Mouse (Mus musculus) T-helper 17 cell (primary cell): ENCODE data around the gene Dpep3.
"Not testable (repeated sequence)": the region's sequence is repeated elsewhere in the genome, so short reads cannot be mapped to it uniquely, and the experiment has no call there.

Experiments
- in situ Hi-C, 2 experiments: fragments of 300-600 bp; cut with MboI, MseI; formaldehyde crosslinking; loops; 1 replicate in 1 of 2; 2 replicates in 1 of 2; pipeline ENCODE4 v1.15.1; 2025; ENCODE audit warnings: high pct_unique_total_duplicates in 2 of 2

The Dpep3 gene

DNA sequence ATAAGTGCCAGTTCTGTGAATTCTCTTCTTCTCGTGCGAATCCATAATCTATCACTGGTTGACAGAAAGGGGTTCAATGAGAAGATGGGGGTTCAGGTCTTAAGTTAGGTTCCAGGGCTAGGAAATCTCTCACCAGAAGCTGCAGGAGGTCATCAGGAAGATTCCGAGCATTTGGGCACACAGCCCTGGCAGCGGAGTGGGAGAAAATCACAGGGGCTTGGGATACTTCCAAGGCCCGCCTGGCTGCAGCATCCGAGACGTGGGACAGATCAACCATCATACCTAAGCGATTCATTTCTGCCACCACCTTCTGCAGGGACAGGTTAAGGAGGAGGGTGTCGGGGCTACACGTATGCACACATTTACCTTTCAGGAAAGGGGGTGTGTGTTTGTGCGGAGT lies 9.3 kb upstream of the Dpep3 start:
- in situ Hi-C loops: loop anchor here (5.0 kb wide), 1 partner anchor 34 kb away; no protein-coding TSS in a partner anchor

DNA sequence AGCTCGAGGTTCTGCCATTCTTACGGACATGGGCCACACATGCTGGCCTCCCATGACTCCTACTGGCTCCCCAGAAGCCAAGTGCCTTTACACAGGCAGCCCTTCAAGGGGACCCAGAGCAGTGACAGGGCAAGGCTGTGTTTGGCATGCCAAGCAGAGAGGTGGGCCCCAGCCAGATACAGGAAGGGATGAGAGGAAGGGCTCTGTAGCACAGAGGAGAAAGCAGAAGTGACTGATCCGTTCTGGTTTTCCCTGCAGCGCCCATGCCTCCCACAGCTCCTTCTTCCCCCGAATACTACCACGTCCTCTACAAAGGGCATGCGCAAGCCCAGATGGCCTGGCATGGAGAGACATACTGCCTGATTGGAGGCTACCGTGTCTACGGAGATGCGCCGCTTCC lies 4.2 kb upstream of the Dpep3 start:
- in situ Hi-C loops: not testable (repeated sequence)

DNA sequence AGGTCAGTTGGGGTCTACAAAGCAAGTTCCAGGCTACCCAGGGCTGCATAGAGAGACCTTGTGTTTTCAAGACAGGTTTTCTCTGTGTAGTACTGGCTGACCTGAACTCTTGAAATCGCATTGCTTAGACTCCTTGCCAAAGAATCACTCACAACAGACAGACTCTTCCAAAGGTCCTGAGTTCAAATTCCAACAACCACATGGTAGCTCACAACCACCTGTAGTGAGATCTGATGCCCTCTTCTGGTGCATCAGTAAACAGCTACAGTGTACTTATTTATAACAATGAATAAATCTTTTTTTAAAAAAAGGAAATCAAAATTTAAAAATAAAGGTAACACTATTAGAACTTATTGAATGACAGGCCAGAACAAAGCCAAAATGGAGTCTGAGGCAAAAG lies 1.9 kb upstream of the Dpep3 start:
- in situ Hi-C loops: no loop called here

DNA sequence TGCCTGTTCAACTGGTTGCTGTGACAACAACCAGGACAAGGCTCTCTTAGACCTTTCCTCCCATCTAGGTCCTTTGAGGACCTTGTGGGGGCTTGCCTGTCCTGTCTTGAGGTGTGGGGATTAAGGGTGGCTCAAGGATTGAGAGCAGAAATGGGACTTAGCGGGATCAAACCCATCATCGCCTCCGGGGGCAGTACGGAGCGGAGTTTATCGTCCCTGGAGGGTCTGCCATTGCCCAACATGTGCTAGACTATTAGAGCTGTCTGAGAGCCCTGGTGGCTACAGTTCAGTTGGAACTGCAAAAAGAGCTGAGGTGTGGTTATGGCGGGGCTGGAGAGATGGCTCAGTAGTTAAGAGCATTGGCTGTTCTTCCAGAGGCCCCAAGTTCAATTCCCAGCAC lies 3.9 kb downstream of the Dpep3 start:
- in situ Hi-C loops: no loop called here

DNA sequence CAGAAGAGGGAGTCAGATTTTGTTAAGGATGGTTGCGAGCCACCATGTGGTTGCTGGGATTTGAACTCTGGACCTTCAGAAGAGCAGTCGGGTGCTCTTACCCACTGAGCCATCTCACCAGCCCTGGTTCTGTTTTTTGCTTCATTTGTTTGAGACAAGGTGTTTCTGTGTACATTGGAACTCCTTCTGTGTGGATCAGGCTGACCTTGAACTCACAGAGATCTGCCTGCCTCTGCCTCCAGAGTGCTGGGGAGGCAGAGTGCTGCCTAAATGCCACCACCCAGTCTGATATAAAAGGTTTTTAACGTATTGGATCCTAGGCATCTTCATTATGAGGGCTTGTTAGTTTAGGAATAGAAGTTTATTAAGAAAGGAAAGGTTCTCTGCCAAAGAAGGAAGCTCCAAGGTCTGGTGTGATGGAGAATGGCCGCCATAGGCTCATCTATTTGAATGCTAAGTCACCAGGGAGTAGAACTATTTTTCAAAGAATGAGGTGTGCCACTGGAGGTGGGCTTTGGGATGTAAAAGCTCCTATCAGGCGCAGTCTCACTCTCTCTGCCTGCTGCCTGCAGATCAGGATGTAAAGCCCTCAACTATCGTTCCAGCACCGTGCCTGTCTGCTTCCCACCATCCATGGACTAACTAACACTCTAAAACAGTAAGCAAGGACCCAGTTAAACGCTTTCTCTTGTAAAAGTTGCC lies 8.1 kb downstream of the Dpep3 start:
- in situ Hi-C loops: no loop called here

DNA sequence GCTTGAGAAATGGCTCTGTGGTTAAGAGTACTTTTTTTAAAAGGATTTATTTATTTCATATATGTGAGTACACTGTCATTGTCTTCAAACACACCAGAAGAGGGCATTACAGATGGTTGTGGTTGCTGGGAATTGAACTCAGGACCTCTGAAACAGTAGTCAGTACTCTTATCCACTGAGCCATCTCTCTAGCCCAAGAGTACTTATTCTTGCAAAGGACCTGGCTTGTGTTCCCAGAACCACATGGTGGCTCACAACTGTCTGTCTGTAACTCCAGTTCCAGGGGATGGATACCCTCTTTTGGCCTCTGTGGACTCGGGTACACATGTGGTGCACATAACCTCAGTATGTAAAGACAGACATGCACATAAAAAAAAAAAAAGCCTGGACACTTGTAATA lies 9.9 kb downstream of the Dpep3 start:
- in situ Hi-C loops: no loop called here

DNA sequence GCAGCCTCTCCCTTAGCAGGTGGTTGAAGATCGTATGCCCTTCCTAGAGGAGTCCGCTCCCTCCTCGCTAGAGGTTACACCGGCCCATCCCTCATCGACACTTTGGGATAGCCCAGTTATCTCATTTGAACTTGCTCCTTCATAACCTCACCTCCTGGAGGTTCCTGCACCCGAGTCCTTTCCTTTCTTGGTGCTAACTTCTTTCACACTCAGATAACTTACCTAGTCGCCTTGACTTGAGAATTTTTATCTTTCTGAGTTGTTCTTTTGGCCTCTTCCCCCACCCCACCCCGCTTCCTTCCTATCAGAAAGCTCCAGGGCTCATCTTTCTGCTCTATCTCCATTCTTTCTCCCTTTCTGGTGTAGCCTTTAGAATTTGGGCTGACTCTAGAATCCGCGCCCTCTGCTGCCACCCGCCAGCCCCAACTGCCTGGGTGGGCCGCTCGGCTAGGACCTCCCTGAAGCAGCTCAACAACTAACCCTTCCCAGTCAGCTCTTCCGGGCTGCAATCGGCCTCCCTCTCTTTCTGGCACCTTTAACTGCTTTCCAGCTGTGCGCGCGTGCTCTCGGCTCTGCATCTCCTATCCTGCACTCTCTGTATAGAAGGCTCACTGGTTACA lies 12.4 kb downstream of the Dpep3 start:
- in situ Hi-C loops: no loop called here

DNA sequence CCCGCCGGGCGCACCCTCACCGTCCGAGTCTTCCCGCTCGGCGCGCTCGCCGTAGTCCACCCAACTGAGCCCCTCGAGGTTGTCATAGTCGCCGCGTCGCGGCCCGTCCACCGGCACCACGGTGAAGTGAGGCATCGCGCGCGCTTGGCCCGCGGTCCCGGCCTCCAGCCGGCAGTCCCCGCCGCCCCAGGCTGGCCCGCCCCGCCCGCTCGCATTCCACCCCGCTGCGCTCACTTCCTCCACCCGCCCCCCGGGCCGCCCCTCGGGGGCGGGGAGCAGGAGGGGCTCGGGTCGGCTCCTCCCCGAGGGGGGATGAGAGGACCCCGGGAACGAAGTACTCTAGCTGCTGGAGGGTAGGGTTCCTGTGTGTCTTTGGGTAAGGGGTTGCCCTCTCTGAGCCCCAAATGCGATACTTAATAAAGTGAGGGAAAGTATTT lies 13.3 kb downstream of the Dpep3 start, which contains the start of gene Slc12a4:
TSS of gene Slc12a4 (minus strand) at position 193 of the 437 bp plus-strand sequence.
- in situ Hi-C loops: no loop called here

DNA sequence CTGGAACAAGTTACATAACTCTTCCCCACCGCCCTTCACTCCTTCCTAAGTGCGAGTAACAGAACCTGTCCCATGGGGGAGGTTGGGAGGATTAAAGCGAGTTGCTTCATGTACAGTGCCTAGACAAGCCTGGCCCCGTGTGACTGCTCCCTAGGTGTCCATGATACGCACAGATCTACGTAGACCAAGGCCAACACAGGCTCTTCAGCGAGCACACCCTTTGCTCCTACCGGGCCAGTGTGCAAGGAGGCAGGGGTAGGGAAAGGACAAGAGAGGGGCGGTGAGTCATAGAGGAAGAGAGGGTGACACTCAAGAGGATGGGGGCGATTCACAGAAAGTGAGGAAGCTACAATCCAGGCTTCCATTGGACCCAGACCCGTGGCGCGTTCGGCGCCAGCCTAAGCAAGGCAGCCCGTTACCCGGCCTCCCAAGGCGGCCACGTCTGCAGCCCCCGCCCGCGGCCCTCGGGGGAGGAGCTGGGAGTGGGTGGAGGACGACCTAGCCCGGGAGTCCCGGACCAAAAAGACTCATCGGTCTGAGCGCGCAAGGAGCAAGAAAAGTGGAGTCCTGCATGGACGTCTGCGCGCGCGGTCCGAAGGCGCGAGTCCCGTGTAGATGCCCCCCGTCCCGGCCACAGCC lies 13.8 kb downstream of the Dpep3 start:
- in situ Hi-C loops: no loop called here

DNA sequence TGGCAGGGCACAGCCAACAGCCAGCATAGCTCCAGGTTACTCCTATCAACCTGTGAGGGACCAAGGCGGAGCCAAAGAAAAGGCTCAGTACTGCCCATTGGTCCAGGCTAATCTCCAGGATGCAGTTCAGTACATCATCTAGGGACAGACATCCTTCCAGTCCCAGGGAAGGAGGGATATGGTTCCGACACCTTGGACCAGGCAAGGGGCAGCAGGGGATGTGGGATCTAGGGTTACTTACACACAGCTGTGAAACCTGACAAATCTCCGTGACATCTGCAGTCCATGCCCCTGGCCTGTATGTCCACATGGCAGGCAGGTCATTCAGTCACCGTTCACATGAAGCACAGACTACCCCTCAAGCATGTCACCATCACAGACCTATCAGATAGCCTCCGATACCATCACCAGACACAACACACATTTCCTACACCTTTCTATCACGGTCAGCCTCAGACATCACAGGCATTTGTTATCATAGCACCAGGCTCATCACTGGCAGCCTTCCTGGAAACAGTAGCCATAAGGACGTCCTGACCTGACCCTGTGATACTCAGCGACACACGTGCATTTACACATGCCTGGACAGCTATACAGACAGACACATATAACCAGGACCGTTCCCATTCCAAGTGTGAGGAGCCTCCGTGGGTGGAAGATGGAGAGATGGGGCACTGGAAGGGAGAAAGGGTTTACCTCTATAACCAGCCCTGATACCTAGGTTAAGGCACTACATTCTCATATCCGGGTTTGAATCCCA lies 14.5 kb downstream of the Dpep3 start:
- in situ Hi-C loops: no loop called here

DNA sequence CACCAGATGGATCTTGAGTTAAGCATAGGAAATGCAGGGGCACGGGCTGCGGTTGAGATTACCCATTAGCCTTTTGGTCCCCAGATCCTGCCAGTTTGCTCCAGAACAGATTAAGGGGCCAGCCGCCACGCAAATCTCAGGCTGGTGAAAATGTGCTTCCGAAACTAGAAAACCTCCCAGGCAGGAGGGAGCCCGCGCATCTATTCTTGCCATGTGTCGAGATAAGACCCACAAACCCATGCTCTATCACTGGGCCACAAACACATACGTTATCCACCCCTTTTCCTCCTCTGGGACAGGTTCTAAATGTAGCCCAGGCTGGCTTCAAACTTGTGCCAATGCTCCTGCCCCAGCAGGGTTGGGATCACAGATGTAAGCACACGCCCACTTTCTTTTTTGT lies 17.7 kb downstream of the Dpep3 start:
- in situ Hi-C loops: no loop called here

DNA sequence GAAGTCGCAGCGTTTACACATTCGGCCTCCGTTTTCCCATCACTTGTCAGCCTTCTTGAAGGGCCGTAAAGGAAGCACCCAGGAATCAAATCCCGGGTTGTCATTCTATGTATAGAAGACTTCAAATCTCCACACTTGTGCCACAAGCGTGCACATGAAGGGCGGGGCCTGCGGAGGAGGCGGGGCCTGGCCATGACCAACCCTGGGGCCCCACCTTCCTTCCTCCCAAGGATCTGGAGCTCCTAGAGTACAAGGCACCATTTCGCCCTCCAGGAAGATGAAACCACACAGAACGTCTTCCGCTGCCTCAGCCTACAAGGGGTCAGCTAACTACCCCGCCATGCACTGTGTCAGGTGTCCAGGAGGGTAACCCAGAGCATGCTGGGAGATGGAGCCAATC lies 18.1 kb downstream of the Dpep3 start:
- in situ Hi-C loops: no loop called here

DNA sequence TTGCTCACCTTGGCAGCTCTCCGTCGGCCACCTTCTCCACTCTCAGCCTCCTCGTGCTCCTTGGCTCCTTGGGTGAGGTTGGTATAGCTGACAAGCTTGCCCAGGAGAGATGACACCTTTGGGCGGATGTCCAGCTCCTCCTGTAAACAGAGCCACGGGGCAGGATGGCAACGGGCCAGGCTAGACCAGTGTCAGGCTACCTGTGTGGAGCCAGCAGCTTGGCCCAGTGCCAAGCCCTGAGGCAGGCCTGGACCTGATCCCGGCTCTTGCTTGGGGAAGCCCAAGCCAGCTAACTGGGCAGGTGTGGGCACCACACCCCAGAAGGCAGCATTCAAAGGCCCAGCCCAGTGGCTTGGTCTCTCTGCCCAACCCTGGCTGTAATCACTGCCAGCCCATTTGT lies 19.9 kb downstream of the Dpep3 start:
- in situ Hi-C loops: no loop called here

DNA sequence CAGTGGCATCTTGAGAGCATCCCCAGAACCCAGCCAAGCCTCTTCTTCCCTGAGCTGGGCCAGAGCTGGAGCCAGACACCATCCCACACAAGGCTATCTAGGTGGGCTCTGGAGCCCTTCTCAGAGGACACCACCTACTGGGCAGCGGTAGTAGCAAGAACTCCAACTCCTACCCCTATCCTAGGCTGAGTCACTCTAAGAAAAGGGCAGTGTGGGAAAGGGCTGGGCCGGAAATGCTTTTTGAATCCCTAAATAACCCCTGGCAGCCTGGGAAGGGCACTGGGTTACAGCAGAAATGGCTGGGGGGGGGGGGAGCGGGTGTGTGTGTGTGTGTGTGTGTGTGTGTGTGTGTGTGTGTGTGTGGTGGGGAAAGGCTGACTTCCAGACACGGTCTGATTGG lies 21.4 kb downstream of the Dpep3 start:
- in situ Hi-C loops: no loop called here

DNA sequence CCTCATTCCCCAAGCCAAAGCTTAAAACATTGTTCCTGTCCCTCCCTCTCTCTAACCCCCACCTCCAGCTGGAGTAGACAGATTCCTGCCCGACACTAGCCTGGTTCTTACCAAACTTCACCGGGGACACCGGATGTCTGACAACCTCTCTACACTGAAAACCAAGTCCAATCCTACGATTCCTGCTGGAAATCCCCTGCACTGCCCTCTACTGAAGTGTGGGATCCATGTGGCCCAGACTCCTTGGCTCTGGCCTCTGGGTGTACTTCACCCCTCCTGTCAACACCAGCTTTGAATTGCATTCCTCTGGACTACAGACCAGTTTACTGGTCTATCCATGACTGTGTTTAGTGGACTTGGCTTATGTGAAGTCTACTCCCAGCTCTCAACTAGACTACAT lies 22.7 kb downstream of the Dpep3 start:
- in situ Hi-C loops: no loop called here

DNA sequence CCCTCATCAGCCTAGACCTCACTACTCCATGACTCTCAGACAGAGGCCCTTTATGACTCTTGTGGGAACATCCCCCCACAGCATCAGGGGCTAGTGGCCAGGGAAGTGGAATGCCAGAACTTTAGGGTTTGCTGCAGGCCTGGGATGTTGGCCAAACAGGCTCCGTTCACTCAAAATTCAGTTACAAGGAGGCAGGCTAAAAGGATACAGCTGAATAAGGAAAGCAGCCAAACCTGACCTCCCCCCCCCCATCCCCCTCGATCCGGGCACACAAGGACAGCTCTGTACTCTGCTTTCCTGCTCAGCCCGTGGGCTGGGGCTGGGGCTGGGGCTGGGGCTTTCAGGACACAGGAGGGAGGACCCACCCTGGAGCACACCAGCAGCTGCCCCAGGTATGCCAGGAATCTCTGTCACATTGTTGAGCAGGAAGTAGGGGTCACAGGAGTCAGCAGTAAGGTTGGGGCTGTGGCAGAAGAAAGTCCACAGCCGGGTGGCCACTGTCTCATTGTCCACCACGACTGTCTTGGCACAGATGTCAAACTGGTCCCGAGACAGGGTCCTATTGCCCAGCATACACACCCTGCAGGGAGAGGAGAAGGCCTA lies 28.1 kb downstream of the Dpep3 start:
- in situ Hi-C loops: no loop called here

DNA sequence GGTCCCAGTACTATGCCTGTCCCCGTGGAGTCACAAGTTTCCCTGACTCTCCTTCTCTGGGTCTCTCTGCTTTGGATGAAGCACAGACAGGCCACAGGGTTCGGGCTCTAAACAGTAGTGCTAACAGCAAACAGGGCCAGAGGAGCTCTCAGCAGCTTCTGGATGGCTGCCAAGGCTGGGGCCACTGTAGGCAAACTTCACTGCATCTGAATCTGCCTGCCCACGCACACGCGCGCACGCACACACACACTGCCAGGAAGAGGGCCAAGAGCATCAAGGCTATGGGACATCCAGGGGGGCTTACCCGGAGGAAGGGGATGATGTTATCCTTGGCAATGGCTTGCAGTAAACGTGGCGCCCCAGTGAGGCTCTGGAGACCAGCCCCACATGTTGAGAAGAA lies 29.9 kb downstream of the Dpep3 start:
- in situ Hi-C loops: no loop called here

DNA sequence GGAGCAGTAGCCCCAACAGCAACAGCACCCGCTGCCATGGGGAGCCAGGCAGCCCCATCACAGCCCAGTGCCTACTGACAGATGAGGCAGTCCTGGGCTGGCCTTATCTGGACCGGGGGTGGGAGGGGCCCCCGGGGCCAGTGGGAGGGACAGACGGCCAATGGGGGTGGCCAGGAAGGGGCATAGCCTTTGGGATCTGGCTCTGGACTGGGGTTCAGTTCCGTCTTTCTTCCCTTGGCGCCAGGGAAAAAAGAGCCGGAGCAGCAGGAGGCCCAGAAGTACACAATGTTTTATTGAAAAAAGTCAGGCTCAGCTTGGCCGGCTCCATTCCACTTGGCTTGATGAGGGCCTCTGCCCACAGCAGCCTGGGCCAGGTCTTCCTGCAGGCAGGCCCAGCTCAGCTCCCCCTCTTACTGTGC lies 35.9 kb downstream of the Dpep3 start, which contains the start of gene Lcat:
TSS of gene Lcat (minus strand) at position 62 of the 419 bp plus-strand sequence.
- in situ Hi-C loops: no loop called here

DNA sequence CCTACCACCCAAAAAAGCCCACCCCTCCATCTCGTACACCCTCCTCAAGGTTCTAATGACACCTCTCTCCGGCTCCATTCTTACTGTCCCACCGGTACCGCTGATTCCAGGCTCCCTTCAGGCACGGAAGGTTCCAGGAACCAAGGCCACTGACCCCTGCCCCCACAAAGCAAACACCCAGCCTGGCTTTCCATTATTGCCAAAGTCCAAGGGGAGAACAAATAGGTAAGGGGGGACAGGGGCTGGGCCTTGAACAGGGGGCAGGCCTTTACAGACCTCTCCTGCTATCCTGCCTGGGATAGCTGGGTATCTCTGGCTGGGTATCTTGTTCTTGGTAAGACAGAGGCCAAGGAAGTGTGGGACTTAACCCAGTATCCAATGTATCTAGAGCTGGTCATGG lies 36.7 kb downstream of the Dpep3 start:
- in situ Hi-C loops: no loop called here

DNA sequence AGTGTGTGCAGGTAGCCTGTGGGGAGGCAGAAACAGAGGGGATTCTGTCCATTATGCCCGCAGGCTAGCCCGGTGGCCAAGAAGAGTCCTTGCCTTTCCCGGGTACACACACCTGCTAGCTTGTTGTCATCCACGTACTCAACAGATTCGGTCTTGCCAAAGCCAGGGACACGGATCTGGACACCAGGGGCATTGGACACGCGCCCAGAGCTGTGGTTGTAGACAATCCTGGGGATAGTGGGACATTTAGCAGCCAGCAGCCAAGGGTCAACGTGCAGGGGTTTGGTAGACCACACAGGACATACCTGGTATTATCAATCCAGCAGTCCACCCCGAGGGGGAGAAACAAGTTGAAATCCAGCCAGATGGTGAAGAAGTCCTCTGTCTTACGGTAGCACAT lies 37.2 kb downstream of the Dpep3 start:
- in situ Hi-C loops: no loop called here

DNA sequence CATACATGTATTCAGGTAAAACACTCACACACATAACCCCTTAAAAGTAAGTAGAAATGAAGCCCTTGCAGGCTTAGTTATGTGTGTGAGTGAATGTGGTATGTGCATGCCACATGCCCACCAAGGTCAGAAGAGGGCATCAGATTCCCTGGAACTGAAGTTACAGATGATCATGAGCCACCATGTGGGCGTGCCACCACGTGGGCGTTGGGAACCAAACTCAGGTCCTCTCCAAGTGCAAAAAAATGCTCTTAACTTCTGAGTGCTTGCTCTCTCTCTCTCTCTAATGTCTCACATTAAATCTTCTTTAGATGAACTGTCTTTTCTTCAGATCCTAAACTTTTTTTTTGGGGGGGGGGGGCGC lies 40.9 kb downstream of the Dpep3 start, which contains the start of gene Psmb10:
TSS of gene Psmb10 (minus strand) at position 139 of the 364 bp plus-strand sequence.
- in situ Hi-C loops: loop anchor here in 1 of 2 experiments (5.0 kb wide), 1 partner anchor 226 kb away; no protein-coding TSS in a partner anchor
